Mouse (Mus musculus) C2C12 (cell line): ENCODE data around the gene Zfp719.

ENCODE experiments used
- CTCF ChIP-seq: IDR thresholded peaks from one replicate; pipeline ENCODE4 v1.5.1; 2011; ENCODE audit not compliant: control insufficient read depth, insufficient read depth, insufficient read length
- FOSL1 ChIP-seq: IDR thresholded peaks from one replicate; pipeline ENCODE4 v1.8.0; 2011; ENCODE audit warnings: mild to moderate bottlenecking, low read length; ENCODE audit not compliant: poor library complexity, insufficient read depth, severe bottlenecking
- MAX ChIP-seq: IDR thresholded peaks from one replicate; pipeline ENCODE4 v1.6.1; 2011; ENCODE audit warnings: mild to moderate bottlenecking, control low read depth
- MYOD1 ChIP-seq: IDR thresholded peaks from one replicate; pipeline ENCODE4 v1.6.1; 2011; ENCODE audit warnings: low read depth; ENCODE audit not compliant: control insufficient read depth, insufficient read length
- USF1 ChIP-seq: IDR thresholded peaks from one replicate; pipeline ENCODE4 v1.6.1; 2011; ENCODE audit warnings: low read depth, mild to moderate bottlenecking, control low read depth, moderate library complexity

DNA sequence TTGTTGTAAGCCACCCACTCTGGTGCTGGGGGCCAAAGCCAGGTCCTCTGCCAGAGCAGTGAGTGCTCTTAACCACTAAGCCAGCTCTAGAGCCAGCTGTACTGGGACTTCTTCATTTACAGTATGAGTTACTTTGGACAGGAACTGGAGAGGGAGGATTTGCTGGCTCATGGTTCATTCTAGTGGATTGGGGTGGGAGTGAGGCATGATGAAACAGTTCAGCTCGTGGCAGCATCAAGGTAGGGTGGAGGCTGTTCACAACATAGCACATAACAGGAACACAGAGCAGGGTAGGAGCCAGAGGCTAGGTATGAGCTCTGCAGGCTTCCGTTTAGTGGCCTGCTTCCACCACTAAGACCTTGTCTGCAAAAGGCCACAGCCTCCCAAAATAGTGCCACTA lies 56.8 kb downstream of the Zfp719 start:
- TF ChIP-seq CTCF = no peak
- TF ChIP-seq FOSL1 = no peak
- no peak for TF ChIP-seq USF1
- no peak for TF ChIP-seq MYOD1
- TF ChIP-seq MAX = no peak
